Mouse (Mus musculus) liver, postnatal 0 days (tissue): ENCODE data around the gene Pcbp1.

Experiments
- CTCF ChIP-seq: sonication (generic); IDR thresholded peaks from 2 replicates; pipeline ENCODE4 v1.5.1; 2016; ENCODE audit warnings: antibody characterized with exemption, low read depth
- EP300 ChIP-seq: IDR thresholded peaks from 2 replicates; pipeline ENCODE4 v1.6.1; 2016; ENCODE audit warnings: antibody characterized with exemption, low read depth, mild to moderate bottlenecking

DNA sequence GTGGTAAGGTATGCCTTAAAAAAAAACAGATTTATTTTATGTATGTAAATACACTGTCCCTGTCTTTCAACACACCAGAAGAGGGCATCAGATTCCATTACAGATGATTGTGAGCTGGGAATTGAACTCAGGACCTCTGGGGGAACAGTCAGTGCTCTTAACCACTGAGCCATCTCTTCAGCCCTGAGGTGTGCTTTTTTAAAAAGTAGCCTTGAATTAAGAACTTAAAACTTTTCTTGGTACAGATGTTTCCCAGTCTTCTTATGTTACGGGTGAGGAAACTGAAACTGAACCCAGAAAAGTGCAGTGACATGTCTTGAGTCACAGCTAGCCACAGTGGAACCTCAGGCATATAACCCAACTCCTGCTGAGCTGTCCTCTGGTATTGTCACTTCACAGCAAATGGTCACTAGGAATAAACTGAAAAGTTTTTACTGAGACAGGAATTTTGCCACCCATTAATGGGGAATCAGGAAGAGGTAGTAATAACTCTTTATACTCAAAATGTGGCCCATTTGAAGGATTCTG is 21.2 kb upstream of the Pcbp1 start:
- peak; percentile 17; the same call in 1 of the 2 replicates for TF ChIP-seq CTCF
- no peak for TF ChIP-seq EP300
